Mouse (Mus musculus): Measurements from ENCODE around the gene Tacc2.

- TF ChIP-seq CTCF (IDR thresholded peaks at IDR 0.05; ENCODE audit: insufficient read depth, low read depth, low read length) (no peak), POLR2A (IDR thresholded peaks at IDR 0.05; ENCODE audit: insufficient read depth, low read depth, low read length) (no peak)
These were observed 20.3 kb downstream of the Tacc2 start for GRCm38 (mm10) chr7:130597546-130597945.
